Mouse (Mus musculus) MEL (cell line): Measurements from ENCODE around the gene Slc8a1. TPM values are rescaled to one million over a fixed set of nuclear protein-coding genes. Genes with fewer than 3 reads are reported as not detected.

Experiments
- DNase-seq: peaks from one replicate; pipeline ENCODE4 v3.0.0; 2011; ENCODE audit warnings: low read depth, low spot score
- H3K27ac ChIP-seq: 2 replicates; pipeline ENCODE4 v1.5.1; 2012; ENCODE audit warnings: low read depth, mild to moderate bottlenecking, control low read depth, low read length, moderate library complexity; ENCODE audit not compliant: control insufficient read depth
- H3K27me3 ChIP-seq, 2 experiments: fragments of 150-350 bp in 1 of 2; sonication (generic) in 1 of 2; 2 replicates each; pipeline ENCODE4 v1.6.1; 2012; ENCODE audit warnings: low read length in 2 of 2, mild to moderate bottlenecking in 2 of 2, improper control_type of control experiment in 1 of 2, moderate library complexity in 1 of 2; ENCODE audit not compliant: insufficient read depth in 2 of 2, control insufficient read depth in 1 of 2
- H3K36me3 ChIP-seq, 2 experiments: 2 replicates each; pipeline ENCODE4 v1.6.1; 2012 to 2014; ENCODE audit warnings: low read length in 2 of 2, improper control_type of control experiment in 1 of 2, inconsistent platforms in 1 of 2, mild to moderate bottlenecking in 1 of 2; ENCODE audit not compliant: insufficient read depth in 2 of 2, control insufficient read depth in 1 of 2
- H3K4me1 ChIP-seq, 2 experiments: fragments of 150-350 bp in 1 of 2; sonication (generic) in 1 of 2; 2 replicates each; pipeline ENCODE4 v1.6.1; 2012; ENCODE audit warnings: low read length in 2 of 2, improper control_type of control experiment in 1 of 2, mild to moderate bottlenecking in 1 of 2; ENCODE audit not compliant: insufficient read depth in 2 of 2, control insufficient read depth in 1 of 2
- H3K4me3 ChIP-seq, 2 experiments: fragments of 150-350 bp in 1 of 2; sonication (generic) in 1 of 2; 2 replicates each; pipeline ENCODE4 v1.5.1; 2012; ENCODE audit warnings: low read depth in 2 of 2, low read length in 2 of 2, mild to moderate bottlenecking in 2 of 2, moderate library complexity in 2 of 2, control low read depth in 1 of 2, improper control_type of control experiment in 1 of 2; ENCODE audit not compliant: control insufficient read depth in 1 of 2, insufficient read depth in 1 of 2
- H3K79me2 ChIP-seq: 2 replicates; pipeline ENCODE4 v1.6.1; 2012; ENCODE audit warnings: mild to moderate bottlenecking, low read length, moderate library complexity; ENCODE audit not compliant: control insufficient read depth, poor library complexity, insufficient read depth
- H3K9ac ChIP-seq: 2 replicates; pipeline ENCODE4 v1.6.1; 2012; ENCODE audit warnings: low read depth, mild to moderate bottlenecking, control low read depth, low read length, moderate library complexity; ENCODE audit not compliant: control insufficient read depth, poor library complexity, severe bottlenecking
- H3K9me3 ChIP-seq: fragments of 150-350 bp; sonication (generic); replicated peaks from 2 replicates; pipeline ENCODE4 v1.6.1; 2012; ENCODE audit warnings: mild to moderate bottlenecking, low read length, improper control_type of control experiment, moderate library complexity; ENCODE audit not compliant: insufficient read depth
- BHLHE40 ChIP-seq: IDR thresholded peaks from 2 replicates; pipeline ENCODE4 v1.6.1; 2012; ENCODE audit warnings: low read depth, mild to moderate bottlenecking, inconsistent platforms, low read length, improper control_type of control experiment, borderline replicate concordance
- CHD1 ChIP-seq: IDR thresholded peaks from 2 replicates; pipeline ENCODE4 v1.6.1; 2012; ENCODE audit warnings: low read depth, mild to moderate bottlenecking, inconsistent platforms, low read length, improper control_type of control experiment
- ELF1 ChIP-seq: IDR thresholded peaks from 2 replicates; pipeline ENCODE4 v1.6.1; 2014; ENCODE audit warnings: low read depth, mild to moderate bottlenecking, inconsistent platforms, low read length, improper control_type of control experiment, moderate library complexity
- ETS1 ChIP-seq: IDR thresholded peaks from 2 replicates; pipeline ENCODE4 v1.6.1; 2012; ENCODE audit warnings: low read depth, mild to moderate bottlenecking, inconsistent platforms, low read length, improper control_type of control experiment, moderate library complexity
- GATA1 ChIP-seq: IDR thresholded peaks from 2 replicates; pipeline ENCODE4 v1.6.1; 2011; ENCODE audit warnings: low read depth, low read length, improper control_type of control experiment
- HCFC1 ChIP-seq: IDR thresholded peaks from 2 replicates; pipeline ENCODE4 v1.6.1; 2012; ENCODE audit warnings: low read depth, mild to moderate bottlenecking, inconsistent platforms, low read length, improper control_type of control experiment, moderate library complexity
- KAT2A ChIP-seq: conservative IDR thresholded peaks from 2 replicates; pipeline ENCODE4 v1.6.1; 2012; ENCODE audit warnings: low read depth, low read length, improper control_type of control experiment, inconsistent platforms
- MAX ChIP-seq: IDR thresholded peaks from 2 replicates; pipeline ENCODE4 v1.6.1; 2011; ENCODE audit warnings: low read length, improper control_type of control experiment
- MEF2A ChIP-seq: IDR thresholded peaks from 2 replicates; pipeline ENCODE4 v1.6.1; 2014; ENCODE audit warnings: low read depth, mild to moderate bottlenecking, inconsistent platforms, low read length, improper control_type of control experiment; ENCODE audit not compliant: poor library complexity, insufficient replicate concordance, severe bottlenecking; ENCODE audit errors: extremely low read depth
- MXI1 ChIP-seq: IDR thresholded peaks from 2 replicates; pipeline ENCODE4 v1.6.1; 2011; ENCODE audit warnings: mild to moderate bottlenecking, low read depth, low read length, improper control_type of control experiment
- MYB ChIP-seq: IDR thresholded peaks from 2 replicates; pipeline ENCODE4 v1.6.1; 2011; ENCODE audit warnings: mild to moderate bottlenecking, low read depth, low read length, improper control_type of control experiment
- MYC ChIP-seq: IDR thresholded peaks from 2 replicates; pipeline ENCODE4 v1.6.1; 2011; ENCODE audit warnings: low read depth, mild to moderate bottlenecking, low read length, improper control_type of control experiment, moderate library complexity
- NRF1 ChIP-seq: IDR thresholded peaks from 2 replicates; pipeline ENCODE4 v1.6.1; 2014; ENCODE audit warnings: low read depth, mild to moderate bottlenecking, inconsistent platforms, low read length, improper control_type of control experiment, moderate library complexity; ENCODE audit not compliant: poor library complexity, insufficient read depth, severe bottlenecking
- POLR2AphosphoS5 ChIP-seq: IDR thresholded peaks from 2 replicates; pipeline ENCODE4 v1.6.1; 2012; ENCODE audit warnings: low read depth, borderline replicate concordance, mild to moderate bottlenecking, inconsistent platforms, low read length, moderate library complexity, mixed read lengths
- RAD21 ChIP-seq: IDR thresholded peaks from 2 replicates; pipeline ENCODE4 v1.6.1; 2011; ENCODE audit warnings: mild to moderate bottlenecking, low read depth, low read length, improper control_type of control experiment
- RCOR1 ChIP-seq: IDR thresholded peaks from 2 replicates; pipeline ENCODE4 v1.6.1; 2012; ENCODE audit warnings: low read depth, mild to moderate bottlenecking, inconsistent platforms, low read length, improper control_type of control experiment
- SIN3A ChIP-seq: IDR thresholded peaks from 2 replicates; pipeline ENCODE4 v1.6.1; 2012; ENCODE audit warnings: low read length, improper control_type of control experiment, inconsistent platforms
- SMC3 ChIP-seq: IDR thresholded peaks from 2 replicates; pipeline ENCODE4 v1.6.1; 2011; ENCODE audit warnings: low read depth, low read length, improper control_type of control experiment
- TAL1 ChIP-seq: IDR thresholded peaks from 2 replicates; pipeline ENCODE4 v1.6.1; 2012; ENCODE audit warnings: mild to moderate bottlenecking, inconsistent platforms, low read length, moderate library complexity, mixed read lengths
- TCF12 ChIP-seq: IDR thresholded peaks from 2 replicates; pipeline ENCODE4 v1.6.1; 2014; ENCODE audit warnings: low read depth, mild to moderate bottlenecking, inconsistent platforms, low read length, improper control_type of control experiment, moderate library complexity
- UBTF ChIP-seq: IDR thresholded peaks from 2 replicates; pipeline ENCODE4 v1.6.1; 2012; ENCODE audit warnings: low read depth, mild to moderate bottlenecking, inconsistent platforms, low read length, improper control_type of control experiment, moderate library complexity, borderline replicate concordance; ENCODE audit not compliant: insufficient read depth
- USF1 ChIP-seq: IDR thresholded peaks from 2 replicates; pipeline ENCODE4 v1.6.1; 2014; ENCODE audit warnings: low read depth, mild to moderate bottlenecking, inconsistent platforms, low read length, improper control_type of control experiment, moderate library complexity
- ZC3H11A ChIP-seq: IDR thresholded peaks from 2 replicates; pipeline ENCODE4 v1.6.1; 2012; ENCODE audit warnings: low read depth, mild to moderate bottlenecking, inconsistent platforms, low read length, improper control_type of control experiment
- ZMIZ1 ChIP-seq: IDR thresholded peaks from 2 replicates; pipeline ENCODE4 v1.6.1; 2012; ENCODE audit warnings: low read depth, mild to moderate bottlenecking, inconsistent platforms, low read length, improper control_type of control experiment, moderate library complexity
- polyA plus RNA-seq, 2 experiments: library from polyadenylated mRNA; stranded (reverse) in 1 of 2; unstranded in 1 of 2; fragments of >175 nt in 1 of 2; fragments of >200 nt in 1 of 2; gene quantifications; 2 replicates each; pipeline versions ENCODE4 v1.2.1 to v1.2.4; 2012; ENCODE audit warnings: low replicate concordance in 2 of 2, low read depth in 1 of 2; ENCODE audit not compliant: insufficient read length in 2 of 2, insufficient read depth in 1 of 2, missing spikeins in 1 of 2
- total RNA-seq: library from RNA; depleted of rRNA; stranded (reverse); fragments of 300-350 nt; gene quantifications from 2 replicates; pipeline ENCODE4 v1.2.3, GENCODE M21; 2012

The Slc8a1 gene
- total and polyA plus RNA-seq, 3 experiments = 0.86 to 1.0 TPM; not detected in 1

DNA sequence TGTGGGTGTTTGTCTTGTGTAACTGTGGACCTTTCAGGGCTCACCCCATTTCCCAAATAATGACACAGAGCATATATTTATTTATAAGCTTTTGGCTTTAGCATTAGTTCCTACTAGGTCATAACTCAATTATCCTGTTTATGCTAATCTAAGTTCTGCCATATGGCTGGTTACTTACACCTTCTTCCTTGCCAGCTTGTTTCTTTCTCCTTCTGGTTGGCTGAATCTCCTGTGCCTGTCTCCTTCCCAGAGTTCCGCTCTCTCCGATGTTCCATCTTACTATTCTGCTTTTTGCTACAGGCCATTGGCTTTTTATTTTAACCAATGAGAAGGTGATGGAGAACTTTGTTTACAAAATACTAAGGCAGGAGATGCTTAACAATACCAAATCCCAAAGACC, 374.8 kb downstream of the Slc8a1 start:
- Histone ChIP-seq H3K9ac (no peak overlapping the region), H3K27ac (no peak overlapping the region)
- TF ChIP-seq SMC3 = no peak
- TF ChIP-seq UBTF = no peak
- no peak for TF ChIP-seq NRF1
- TF ChIP-seq HCFC1 = no peak
- no peak for TF ChIP-seq MAX
- TF ChIP-seq CHD1 = no peak
- TF ChIP-seq KAT2A = no peak

DNA sequence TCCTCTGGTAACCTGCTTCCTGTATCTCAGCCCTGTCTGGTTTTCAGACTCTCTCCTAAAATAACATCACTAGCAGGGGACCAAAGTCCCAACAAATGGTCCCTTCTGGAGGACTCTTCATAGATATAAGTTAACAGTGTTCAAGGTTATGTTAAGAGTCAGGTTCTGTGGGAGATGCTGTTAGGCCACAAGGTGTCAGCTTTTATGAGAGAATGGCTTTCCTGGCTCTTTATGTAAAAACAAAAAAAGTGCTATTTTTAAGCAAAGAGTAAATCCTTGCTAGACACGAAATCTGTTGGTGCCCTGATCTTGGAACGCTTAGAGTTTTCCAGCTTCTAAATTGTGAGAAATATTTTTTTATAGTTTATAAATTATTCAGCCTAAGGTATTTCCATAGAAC, 377.6 kb downstream of the Slc8a1 start:
- peaks cover 0 to 5% of the 10 kb centered on the region in 2 experiments; a peak in 2 of 4 replicates for H3K36me3 ChIP-seq
- H3K27me3 ChIP-seq = no peaks in the 10 kb centered on the region
- H3K4me3 ChIP-seq = no peak overlapping the region
- no peaks in the 10 kb centered on the region for H3K9me3 ChIP-seq
- peaks cover 0 to 2% of the 10 kb centered on the region in 2 experiments; a peak in 3 of 4 replicates for H3K4me1 ChIP-seq
- DNase-seq = no peak
- no peak overlapping the region for H3K9ac ChIP-seq
- H3K27ac ChIP-seq = no peak overlapping the region
- TF ChIP-seq RCOR1 (no peak), SMC3 (peak; percentile 28; the same call in 1 of the 2 replicates), TCF12 (no peak)
- no peaks in the 10 kb centered on the region for H3K79me2 ChIP-seq

More for the DNA sequence above, 374.8 kb downstream of the Slc8a1 start:
- no peaks in the 10 kb centered on the region for H3K79me2 ChIP-seq
- no peaks in the 10 kb centered on the region for H3K27me3 ChIP-seq
- peaks cover 0 to 2% of the 10 kb centered on the region in 2 experiments; a peak in 3 of 4 replicates for H3K4me1 ChIP-seq
- H3K9me3 ChIP-seq = no peaks in the 10 kb centered on the region
- DNase-seq = no peak
- no peak overlapping the region for H3K4me3 ChIP-seq
- peaks cover 0 to 5% of the 10 kb centered on the region in 2 experiments; a peak in 2 of 4 replicates for H3K36me3 ChIP-seq

DNA sequence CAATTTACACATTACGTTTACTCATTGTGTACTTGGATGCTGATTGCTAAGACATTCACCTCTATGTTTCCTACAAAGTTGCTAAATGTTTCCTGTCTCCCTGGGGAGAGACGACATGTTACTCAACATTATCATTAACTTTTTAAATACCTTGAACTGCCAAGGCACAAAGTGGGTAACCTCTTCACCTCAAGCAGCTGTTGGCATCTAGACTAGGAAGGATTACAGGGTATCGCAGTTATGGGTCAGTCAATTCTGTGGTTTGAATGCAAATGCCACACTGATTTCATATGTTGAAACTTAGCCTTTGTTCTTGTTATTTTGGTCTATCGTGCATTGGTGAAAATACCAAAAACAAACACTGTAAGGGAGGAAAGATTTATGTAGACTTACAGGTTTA, 378.1 kb downstream of the Slc8a1 start:
- no peak overlapping the region for H3K4me3 ChIP-seq
- H3K27ac ChIP-seq = no peak overlapping the region
- H3K27me3 ChIP-seq = no peaks in the 10 kb centered on the region
- TF ChIP-seq MYB (no peak), ZC3H11A (no peak), TAL1 (no peak), BHLHE40 (no peak), ZMIZ1 (no peak), SMC3 (no peak), GATA1 (no peak), MXI1 (no peak), HCFC1 (no peak), MAX (no peak), ELF1 (no peak), SIN3A (no peak), USF1 (no peak), MYC (no peak), POLR2AphosphoS5 (no peak), RAD21 (no peak), MEF2A (no peak), RCOR1 (no peak), ETS1 (no peak)
- TF ChIP-seq, all 39 proteins: peak for 0
- DNase-seq = no peak
- Histone ChIP-seq H3K36me3 (peaks cover 0 to 5% of the 10 kb centered on the region in 2 experiments; a peak in 2 of 4 replicates), H3K4me1 (peaks cover 0 to 2% of the 10 kb centered on the region in 2 experiments; a peak in 3 of 4 replicates), H3K9ac (no peak overlapping the region), H3K79me2 (no peaks in the 10 kb centered on the region), H3K9me3 (no peaks in the 10 kb centered on the region)
